Mouse (Mus musculus): ENCODE measurements at regions not wholly inside any gene's neighbourhood (a gene's known extent, or its start where the extent isn't known, plus 50 kb on each side); places are given as distances from the start of the nearest gene placed in this dataset.

DNA sequence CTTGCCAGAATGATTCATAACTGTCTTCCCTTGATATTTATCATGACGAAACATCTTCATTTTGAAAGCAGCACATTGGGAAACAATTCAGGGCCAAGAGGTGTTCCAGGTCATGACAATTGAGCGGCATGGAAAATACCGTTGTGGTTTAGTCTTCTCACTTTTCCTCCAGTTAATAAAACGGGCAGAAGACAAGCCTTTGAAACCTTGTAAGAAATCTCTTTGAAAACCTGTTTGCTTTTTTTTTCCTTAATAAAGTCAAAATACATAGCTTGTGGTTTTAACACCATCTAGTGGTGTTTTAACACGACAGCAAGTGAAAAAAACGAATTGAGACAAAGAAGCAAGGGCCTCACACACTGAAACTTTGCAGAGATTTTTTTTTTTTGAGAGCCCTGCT, 1389.0 kb upstream of the Acvr2a start:
- Histone ChIP-seq H3K9me3 (no peaks in the 10 kb centered on the region), H3K27me3 (replicated peaks; ENCODE audit: low read depth, poor library complexity, severe bottlenecking) (no peaks in the 10 kb centered on the region), H3K27ac (replicated peaks) (no peak overlapping the region), H3K4me3 (no peak overlapping the region), H3K4me1 (no peaks in the 10 kb centered on the region), H3K36me3 (replicated peaks) (no peaks in the 10 kb centered on the region)
- DNase-seq (ENCODE audit: low spot score) = no peak
- 37% methylated on average over 6 of the region's 6 CpGs for WGBS

DNA sequence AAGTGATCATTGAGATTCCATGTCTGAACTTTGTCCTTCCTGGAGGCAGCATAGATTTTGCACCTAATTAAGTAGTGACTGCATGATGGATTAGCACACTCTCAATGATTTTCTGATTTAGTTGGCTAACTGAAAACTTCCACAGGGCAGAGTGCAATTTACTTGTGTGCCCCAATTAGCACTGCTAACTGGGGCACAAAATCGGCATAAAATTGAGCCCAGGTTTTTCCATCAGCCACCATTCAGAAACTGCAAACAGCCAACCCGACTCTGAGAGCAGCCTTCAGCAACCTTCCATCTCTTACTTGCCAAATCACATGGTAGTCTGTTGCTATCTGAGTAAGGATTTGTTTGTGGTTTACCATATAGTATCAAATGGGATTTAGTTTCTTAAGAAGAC, 1384.1 kb upstream of the Acvr2a start:
- H3K4me1 ChIP-seq = no peaks in the 10 kb centered on the region

DNA sequence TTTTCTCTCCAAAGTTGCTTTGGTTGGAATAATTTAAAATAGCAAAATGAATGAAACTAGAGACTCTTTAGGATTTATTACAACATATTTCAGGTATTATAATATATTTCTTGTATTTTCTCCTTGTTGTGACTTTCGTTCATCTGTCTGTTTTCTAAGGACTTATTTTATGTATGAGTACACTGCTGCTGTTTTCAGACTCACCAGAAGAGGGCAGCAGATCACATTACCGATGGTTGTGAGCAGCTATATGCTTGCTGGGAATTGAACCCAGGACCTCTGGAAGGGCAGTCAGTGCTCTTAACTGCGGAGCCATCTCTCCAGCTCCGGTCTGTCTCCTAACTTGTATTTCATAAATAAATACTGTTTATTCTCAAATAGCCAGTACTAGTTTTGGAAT, 1347.9 kb upstream of the Acvr2a start:
- H3K4me1 ChIP-seq = no peaks in the 10 kb centered on the region
- no peaks in the 10 kb centered on the region for H3K9me3 ChIP-seq
- H3K27ac ChIP-seq (replicated peaks) = no peak overlapping the region
- no peak for DNase-seq (ENCODE audit: low spot score)
- no peak overlapping the region for H3K4me3 ChIP-seq
- WGBS = 70% methylated on average over 4 of the region's 4 CpGs
- no peaks in the 10 kb centered on the region for H3K27me3 ChIP-seq (replicated peaks; ENCODE audit: low read depth, poor library complexity, severe bottlenecking)
- H3K36me3 ChIP-seq (replicated peaks) = no peaks in the 10 kb centered on the region

More for the DNA sequence above, 1384.1 kb upstream of the Acvr2a start:
- H3K27ac ChIP-seq (replicated peaks) = no peak overlapping the region
- no peak for DNase-seq (ENCODE audit: low spot score)
- no peaks in the 10 kb centered on the region for H3K36me3 ChIP-seq (replicated peaks)
- H3K4me3 ChIP-seq = no peak overlapping the region
- H3K9me3 ChIP-seq = no peaks in the 10 kb centered on the region
- WGBS = 67% methylated on average over 2 of the region's 2 CpGs
- H3K27me3 ChIP-seq (replicated peaks; ENCODE audit: low read depth, poor library complexity, severe bottlenecking) = no peaks in the 10 kb centered on the region

DNA sequence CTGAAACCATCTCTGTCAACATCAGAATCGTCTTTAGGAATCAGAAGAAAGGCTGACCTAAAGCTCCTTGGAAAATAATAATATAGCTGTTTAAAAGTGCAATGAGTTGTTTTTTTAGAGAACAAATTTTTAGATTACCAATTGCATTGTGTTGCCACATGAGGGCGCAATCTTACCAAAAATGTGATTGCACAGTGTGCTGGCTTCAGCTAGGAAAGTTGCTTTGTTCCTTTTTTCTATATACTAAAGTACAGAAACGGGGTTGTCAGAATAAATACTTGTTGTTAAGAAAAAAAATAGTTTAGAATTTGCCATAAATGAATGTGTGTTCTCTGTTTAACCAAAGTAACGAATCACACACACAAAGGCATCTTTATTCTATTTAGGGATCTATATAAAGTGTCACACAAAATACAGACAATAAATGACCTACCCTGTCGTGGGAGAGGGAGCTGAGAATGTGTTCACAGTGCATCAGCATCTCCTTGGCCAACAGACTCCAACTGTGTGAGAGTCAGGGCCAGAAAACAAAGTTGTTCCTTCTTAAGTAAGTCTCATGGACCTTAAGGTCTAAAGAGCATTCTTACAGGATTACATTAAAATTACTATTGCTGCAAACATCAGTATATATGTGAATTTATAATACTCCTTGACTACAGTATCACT, 1321.9 kb upstream of the Acvr2a start:
- Histone ChIP-seq H3K9me3 (no peaks in the 10 kb centered on the region), H3K27ac (replicated peaks) (no peak overlapping the region), H3K36me3 (replicated peaks) (no peaks in the 10 kb centered on the region), H3K27me3 (replicated peaks; ENCODE audit: low read depth, poor library complexity, severe bottlenecking) (no peaks in the 10 kb centered on the region), H3K4me1 (no peaks in the 10 kb centered on the region), H3K4me3 (no peak overlapping the region)
- DNase-seq (ENCODE audit: low spot score) = peak; percentile 17
- 25% methylated on average over 5 of the region's 5 CpGs for WGBS
